Mouse (Mus musculus) kidney, adult 18-20 months (tissue): ENCODE data around the gene Thap4.
"Not testable (repeated sequence)": the region's sequence is repeated elsewhere in the genome, so short reads cannot be mapped to it uniquely, and the experiment has no call there.

Source experiments
- DNase-seq: peaks from one replicate; pipeline ENCODE4 v3.0.0; 2021

Gene Thap4

DNA sequence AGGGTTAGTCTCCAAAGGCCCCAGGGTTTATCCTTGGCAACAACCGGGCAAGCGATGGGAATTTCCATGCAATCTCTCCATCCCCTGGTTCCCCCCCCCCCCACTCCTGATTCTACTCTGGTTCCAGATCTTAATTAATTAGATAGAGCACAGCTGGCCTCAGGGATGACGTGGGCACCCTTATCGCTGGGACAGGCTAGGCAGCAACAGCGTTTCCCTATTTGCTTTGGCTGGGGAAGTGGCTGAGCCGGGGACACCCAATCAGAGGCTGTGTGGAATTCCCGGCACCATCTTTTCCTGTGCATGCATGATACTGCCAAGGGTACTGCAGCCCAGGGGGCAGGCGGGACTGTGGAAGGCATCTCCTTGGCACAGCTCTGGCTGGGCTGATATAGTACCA is 66.5 kb downstream of the Thap4 start:
- no peak for DNase-seq

- DNase-seq = no peak
Observed at GRCm38 (mm10) chr1:93686961-93687320, 67.7 kb downstream of the Thap4 start.

GRCm38 (mm10) chr1:93686245-93686960 is 68.3 kb downstream of the Thap4 start:
- peak; percentile 71 for DNase-seq

DNA sequence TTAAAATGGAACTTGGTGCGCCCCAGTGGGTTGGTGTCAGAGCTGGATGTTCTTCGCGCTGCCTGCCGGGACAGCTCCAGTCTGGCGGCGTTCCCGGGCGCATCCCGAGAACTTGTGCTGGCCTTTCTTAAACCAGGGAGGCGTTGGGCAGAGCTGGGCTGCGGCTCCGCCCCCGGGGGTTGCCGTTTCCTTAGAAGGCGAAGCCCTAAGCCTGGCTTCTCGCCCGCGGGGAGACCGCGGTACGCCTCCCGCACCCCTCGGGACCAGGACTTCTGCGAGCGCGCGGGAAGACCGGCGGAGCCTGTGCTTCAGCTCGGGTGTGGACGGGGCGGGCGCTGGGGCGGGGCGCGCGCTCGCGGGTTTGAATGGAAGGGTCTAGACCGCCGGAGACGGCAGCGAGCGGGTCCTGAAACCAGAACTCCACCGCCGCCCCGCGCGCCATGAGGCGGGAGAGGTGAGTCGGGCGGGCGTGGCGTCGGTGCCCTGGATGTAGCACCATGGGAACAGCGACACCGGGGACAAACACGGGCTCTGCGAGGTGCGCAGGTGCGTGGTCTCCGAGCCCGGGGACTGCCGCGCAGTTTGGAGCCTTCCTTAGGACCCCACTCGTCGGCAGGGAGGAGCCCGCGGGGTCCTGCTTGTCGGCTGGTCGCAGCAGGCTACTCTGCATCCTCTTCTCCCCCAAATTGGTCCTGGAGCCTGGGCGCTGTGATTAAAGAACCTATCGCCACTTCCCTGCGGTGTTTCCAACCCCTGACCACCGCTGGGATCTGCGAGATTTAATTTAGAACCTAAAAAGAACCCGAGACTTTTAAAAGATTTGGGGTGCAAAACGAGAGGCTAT is 69.0 kb downstream of the Thap4 start, which contains the start of gene Bok:
Bok (plus strand) TSS at position 260 of the 844 bp plus-strand sequence.
- peak; percentile 85 for DNase-seq

- no peak for DNase-seq
Observed at GRCm38 (mm10) chr1:93679889-93680568, 74.6 kb downstream of the Thap4 start.

- no peak for DNase-seq
Observed at GRCm38 (mm10) chr1:93678386-93678785, 76.3 kb downstream of the Thap4 start.

GRCm38 (mm10) chr1:93672682-93673081 is 82.0 kb downstream of the Thap4 start:
- DNase-seq = no peak

DNA sequence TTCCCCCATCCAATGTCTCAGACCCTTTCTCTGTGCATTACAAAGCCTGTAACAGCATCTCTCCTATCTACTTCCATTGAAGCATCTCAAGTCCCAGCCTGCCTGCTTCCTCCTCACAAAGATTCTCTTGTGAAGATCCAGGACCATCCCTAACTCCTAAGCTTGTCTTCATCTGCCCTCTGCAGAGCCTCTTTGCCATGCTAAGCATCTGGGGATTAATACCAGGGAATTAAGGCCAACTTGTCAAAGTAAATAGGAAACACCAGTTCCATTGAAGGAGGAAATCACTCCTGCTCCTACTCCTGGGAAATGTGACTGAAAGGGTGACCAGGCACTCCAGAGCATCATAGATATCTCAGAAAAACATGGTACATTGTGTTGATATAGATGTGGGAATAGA is 84.7 kb downstream of the Thap4 start:
- no peak for DNase-seq

DNA sequence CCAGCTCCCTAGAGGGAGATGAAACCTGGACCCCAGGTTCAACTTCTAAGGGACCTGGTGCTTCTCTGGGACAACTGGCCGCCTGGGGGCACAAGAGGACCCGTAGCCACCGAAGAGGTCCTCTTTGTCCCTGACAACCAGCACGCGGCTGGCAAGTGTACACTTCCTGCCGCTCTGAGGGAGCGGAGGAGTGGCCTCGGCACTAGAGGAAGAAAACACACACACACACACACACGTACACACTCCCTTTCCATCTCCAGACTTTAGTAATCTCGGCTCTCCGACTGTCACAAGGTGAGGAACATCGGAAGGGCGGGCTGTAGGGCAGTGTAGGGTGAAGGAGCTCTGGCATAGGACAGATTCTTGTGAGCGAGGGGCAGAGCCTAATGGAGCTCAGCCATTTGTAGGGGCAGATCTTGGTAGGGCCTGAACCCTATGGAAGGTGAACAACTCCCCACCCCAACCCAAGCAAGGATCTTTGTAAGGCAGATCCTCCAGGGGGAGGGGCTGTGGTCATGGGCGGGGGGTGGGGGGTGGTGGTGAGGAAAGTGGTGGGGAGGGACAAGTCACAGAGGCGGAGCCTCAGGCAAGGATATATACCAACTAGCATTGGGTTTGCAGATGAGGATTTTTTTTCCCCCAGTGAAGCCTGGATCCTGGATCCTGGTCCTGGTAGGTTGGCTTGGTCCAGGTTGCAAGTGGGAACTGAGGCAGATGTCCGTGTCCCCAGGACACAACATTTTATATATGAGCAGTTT is 85.7 kb downstream of the Thap4 start:
- peak; percentile 83 for DNase-seq

- DNase-seq = no peak
Observed at GRCm38 (mm10) chr1:93667760-93668400, 86.8 kb downstream of the Thap4 start.

DNA sequence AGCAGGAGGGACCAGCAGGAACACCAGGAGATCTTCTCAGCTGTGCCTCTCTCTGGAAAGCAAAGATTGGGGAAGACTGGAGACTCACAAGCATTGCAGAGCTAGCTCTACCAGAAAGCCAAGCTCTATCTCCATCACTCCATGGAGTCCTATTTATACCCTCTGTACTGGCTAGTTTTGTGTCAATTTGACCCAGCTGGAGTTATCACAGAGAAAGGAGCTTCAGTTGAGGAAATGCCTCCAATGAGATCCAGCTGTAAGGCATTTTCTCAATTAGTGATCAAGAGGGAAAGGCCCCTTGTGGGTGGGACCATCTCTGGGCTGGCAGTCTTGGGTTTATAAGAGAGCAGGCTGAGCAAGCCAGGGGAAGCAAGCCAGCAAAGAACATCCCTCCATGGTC is 96.1 kb downstream of the Thap4 start, which contains the start of gene Stk25:
Stk25 (minus strand) TSS at position 101 of the 400 bp plus-strand sequence.
- DNase-seq = not testable (repeated sequence)

DNA sequence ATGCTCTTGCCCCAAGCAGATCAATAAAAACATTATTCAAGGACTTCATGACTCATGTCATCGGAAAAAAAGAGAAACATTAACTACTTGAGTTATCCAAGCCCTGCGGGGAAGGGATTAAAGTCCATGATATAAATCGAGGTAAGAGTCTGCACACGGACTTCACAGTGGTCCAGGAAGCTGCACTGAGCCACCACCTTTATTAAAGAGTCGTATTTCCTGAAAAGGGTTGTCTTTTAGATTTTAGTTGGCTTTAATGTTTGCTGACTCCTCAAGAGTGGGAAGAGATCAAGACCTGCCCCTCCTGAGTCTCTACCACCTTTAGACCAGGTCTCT is 97.7 kb downstream of the Thap4 start:
- DNase-seq = no peak

GRCm38 (mm10) chr1:93656325-93657024 is 98.2 kb downstream of the Thap4 start:
- no peak for DNase-seq

DNA sequence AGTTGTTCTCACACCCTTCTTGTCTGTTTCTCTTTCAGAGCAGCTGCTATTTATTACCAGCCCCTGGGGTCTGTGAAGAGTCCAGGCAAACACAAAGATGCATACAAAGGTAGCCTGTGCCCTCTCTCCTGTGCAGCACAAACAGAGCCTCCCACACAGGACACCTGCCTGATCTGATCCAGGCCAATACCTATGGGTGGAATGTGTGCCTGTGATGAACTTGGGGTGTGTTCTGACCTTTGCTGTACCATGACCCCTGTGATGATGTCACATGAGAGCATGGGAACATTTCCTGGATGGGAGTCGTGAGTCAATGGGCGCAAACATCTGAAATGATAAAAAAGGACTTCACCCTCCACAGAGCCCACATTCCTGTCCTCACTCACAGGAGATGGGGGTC is 99.9 kb downstream of the Thap4 start:
- DNase-seq = no peak

DNA sequence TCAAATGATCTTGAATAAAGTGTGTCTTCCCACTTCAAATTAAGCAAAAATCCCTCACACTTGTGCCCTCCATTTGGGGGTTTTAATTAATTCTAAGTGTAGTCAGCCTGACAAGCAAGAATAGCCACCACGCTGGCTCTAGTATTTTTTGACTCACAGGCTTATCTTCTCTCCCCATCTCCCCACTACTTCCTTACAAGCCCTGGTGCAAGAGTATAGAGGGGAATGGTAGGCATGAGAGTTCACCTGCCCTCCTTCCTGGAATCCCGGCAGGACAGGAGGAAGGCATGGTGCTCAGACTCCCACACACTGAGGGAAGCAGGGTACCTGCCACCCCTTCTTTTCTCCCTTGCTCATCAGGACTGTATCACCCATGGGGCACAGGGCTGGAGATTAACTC is 100.4 kb downstream of the Thap4 start:
- DNase-seq = no peak
